Mouse (Mus musculus) cerebellum, adult 9-10 months (tissue): ENCODE measurements around the gene Dbt.
A peak's percentile ranks its signal among the peaks of the same experiment; 100 is the strongest.

Experiments
- DNase-seq: peaks from one replicate; pipeline ENCODE4 v3.0.0; 2022

Gene Dbt

GRCm38 (mm10) chr3:116512904-116513716 lies at the start of gene Dbt:
Gene Dbt, plus strand, starts transcription at chr3:116513070.
- peak; percentile 81 for DNase-seq

GRCm38 (mm10) chr3:116464318-116464717 lies 48.6 kb upstream of the Dbt start:
- no peak for DNase-seq

GRCm38 (mm10) chr3:116465709-116466108 lies 47.2 kb upstream of the Dbt start:
- no peak for DNase-seq

- no peak for DNase-seq
These were observed 38.3 kb upstream of the Dbt start for GRCm38 (mm10) chr3:116474602-116475001.

GRCm38 (mm10) chr3:116476686-116477298 lies 36.1 kb upstream of the Dbt start:
- no peak for DNase-seq

- no peak for DNase-seq
These were observed 35.5 kb upstream of the Dbt start for GRCm38 (mm10) chr3:116477351-116477750.

- DNase-seq = no peak
These were observed 32.8 kb upstream of the Dbt start for GRCm38 (mm10) chr3:116480119-116480518.

- DNase-seq = no peak
These were observed 31.9 kb upstream of the Dbt start for GRCm38 (mm10) chr3:116480937-116481336.

- DNase-seq = no peak
These were observed 30.1 kb upstream of the Dbt start for GRCm38 (mm10) chr3:116482724-116483123.

GRCm38 (mm10) chr3:116483271-116483670 lies 29.6 kb upstream of the Dbt start:
- no peak for DNase-seq

- DNase-seq = no peak
These were observed 21.9 kb upstream of the Dbt start for GRCm38 (mm10) chr3:116490920-116491319.

GRCm38 (mm10) chr3:116491923-116492454 lies 20.9 kb upstream of the Dbt start:
- no peak for DNase-seq

- DNase-seq = no peak
These were observed 19.2 kb upstream of the Dbt start for GRCm38 (mm10) chr3:116493658-116494057.

GRCm38 (mm10) chr3:116495671-116496070 lies 17.2 kb upstream of the Dbt start:
- no peak for DNase-seq

- peak; percentile 98 for DNase-seq
These were observed 5.0 kb upstream of the Dbt start, which contains the start of gene Rtca for GRCm38 (mm10) chr3:116507772-116508351. Gene Rtca, minus strand, starts transcription at chr3:116508208.

GRCm38 (mm10) chr3:116512151-116512903 lies 543 bp upstream of the Dbt start:
- peak; percentile 67 for DNase-seq

GRCm38 (mm10) chr3:116520141-116520761 lies 7.4 kb downstream of the Dbt start:
- DNase-seq = no peak

GRCm38 (mm10) chr3:116529741-116530140 lies 16.9 kb downstream of the Dbt start:
- DNase-seq = no peak

- DNase-seq = no peak
These were observed 18.0 kb downstream of the Dbt start for GRCm38 (mm10) chr3:116530826-116531225.

GRCm38 (mm10) chr3:116536428-116537199 lies 23.7 kb downstream of the Dbt start:
- no peak for DNase-seq

GRCm38 (mm10) chr3:116537200-116537573 lies 24.3 kb downstream of the Dbt start:
- no peak for DNase-seq

- no peak for DNase-seq
These were observed 29.2 kb downstream of the Dbt start for GRCm38 (mm10) chr3:116542070-116542469.
